Mouse (Mus musculus) activated CD4-positive, CD25-positive, alpha-beta regulatory T cell, adult 4 months (primary cell): Measurements from ENCODE around the gene Zdhhc3. TPM values are rescaled to one million over a fixed set of nuclear protein-coding genes. Genes with fewer than 3 reads are reported as not detected.
A peak's percentile ranks its signal among the peaks of the same experiment; 100 is the strongest.

Experiments
- ATAC-seq: one replicate; pipeline ENCODE4 v1.8.0; 2017
- polyA plus RNA-seq, 2 experiments: library from polyadenylated mRNA; unstranded; fragments of 100-300 nt; shearing (Covaris generic); gene quantifications; one replicate each; pipeline ENCODE4 v1.2.1; 2017

The Zdhhc3 gene
- 10 to 100 TPM; 13.6 to 19.3 TPM for polyA plus RNA-seq

DNA sequence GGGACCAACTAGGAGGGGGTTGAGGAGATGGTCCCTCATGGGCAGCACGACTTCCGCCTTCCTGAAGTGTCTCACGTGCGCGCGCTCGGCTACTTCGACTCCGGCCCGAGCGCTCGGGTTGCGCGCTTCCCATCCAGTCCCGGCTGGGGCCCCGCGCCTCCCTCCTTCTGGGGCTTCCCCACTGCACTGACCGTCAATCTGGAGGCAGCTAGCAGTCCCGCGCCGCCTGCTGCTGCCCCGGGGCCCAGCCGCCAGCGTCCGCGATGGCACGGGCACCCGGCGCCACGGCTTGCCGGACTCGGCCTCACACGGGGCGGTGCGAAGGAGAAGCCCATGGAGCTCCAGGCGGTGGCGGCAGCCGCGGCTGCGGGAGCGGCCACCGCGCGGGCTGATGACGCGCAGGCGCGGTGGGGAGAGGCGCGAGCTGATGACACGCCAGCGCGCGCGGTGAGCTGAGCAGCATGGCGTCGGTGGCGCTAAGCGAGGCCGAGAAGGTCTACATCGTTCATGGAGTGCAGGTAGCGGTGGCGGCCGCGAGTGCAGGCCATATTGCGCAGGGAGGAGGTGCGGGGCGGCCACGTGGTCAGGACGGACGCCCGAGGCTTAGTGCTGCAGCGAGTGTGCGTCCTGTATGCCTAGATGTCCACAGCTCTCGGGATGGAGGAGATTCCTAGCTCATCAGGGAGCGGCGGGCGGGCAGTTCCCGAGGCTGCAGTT lies at the start of gene Zdhhc3, which contains the start of gene Exosc7:
Gene Zdhhc3, minus strand, starts transcription at position 401 of the 717 bp plus-strand sequence.
Gene Exosc7, plus strand, starts transcription at position 411 of the 717 bp plus-strand sequence.
- peak; percentile 83 for ATAC-seq

DNA sequence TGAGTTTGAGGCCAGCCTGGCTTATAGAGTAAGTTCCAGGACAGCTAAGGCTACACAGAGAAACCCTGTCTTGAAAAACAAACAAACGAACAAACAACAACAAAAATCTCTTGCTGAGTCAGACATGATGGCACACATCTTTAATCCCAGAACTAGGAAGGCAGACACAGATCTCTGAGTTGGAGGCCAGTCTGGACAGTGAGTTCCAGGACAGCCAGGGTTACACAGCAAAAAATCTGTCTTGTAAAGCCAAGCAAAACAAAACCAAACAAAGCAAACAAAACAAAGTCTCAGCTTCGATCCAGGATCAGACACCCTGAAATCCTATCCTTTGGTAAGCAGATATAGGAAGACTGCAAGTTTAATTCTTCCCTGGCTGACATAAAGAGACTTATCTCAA lies 48.8 kb upstream of the Zdhhc3 start:
- no peak for ATAC-seq

DNA sequence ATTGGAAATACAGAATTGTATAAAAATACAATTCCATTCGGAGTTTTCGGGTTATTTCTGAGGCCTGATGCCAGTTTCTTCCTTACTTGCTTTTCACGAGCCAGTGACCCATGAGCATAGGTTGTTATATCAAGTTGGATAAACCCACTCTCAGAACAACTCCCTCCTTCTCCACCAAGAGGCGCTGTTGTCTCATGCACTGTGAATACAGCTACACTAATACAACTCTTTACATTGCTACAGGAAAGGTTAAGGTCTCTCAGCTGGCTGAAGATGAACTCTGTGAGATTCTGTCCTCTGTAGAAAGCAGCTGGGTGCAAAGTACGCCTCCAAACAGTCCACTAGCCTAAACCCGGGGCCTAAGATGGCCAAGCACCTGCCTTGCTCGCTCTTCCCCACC lies 46.3 kb upstream of the Zdhhc3 start:
- peak; percentile 75 for ATAC-seq

DNA sequence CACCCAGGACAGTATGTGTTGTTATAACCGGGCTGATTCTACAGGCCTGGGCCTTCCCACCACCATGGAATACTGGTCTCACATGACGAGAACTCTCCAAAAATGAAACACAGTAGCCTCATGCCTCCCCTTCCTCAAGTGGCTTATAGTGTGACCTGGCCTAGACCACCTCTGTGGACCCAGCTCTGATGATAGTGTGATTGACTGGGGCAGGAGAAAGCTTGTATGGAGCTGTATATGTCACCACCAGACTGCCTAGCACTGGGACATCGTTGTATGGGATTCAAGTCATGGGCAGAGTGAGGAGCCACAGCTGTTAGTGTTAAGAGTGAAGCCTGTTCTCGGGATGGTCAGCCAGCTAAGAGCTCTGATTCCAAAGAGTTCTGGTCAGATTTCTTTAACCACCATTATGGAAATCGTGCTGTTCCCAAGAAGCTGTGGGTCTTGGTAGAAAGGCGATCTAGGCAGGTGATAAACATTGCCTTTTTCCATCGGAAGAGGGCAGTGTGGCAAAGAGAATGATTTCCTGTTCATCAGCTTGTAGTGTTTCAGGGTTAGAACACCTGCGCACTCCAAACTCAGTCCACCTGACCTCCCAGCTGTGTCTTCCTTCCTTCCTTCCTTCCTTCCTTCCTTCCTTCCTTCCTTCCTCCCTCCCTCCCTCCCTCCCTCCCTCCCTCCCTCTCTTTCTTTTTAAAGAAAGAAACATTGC lies 45.3 kb upstream of the Zdhhc3 start:
- ATAC-seq: peak; percentile 75

DNA sequence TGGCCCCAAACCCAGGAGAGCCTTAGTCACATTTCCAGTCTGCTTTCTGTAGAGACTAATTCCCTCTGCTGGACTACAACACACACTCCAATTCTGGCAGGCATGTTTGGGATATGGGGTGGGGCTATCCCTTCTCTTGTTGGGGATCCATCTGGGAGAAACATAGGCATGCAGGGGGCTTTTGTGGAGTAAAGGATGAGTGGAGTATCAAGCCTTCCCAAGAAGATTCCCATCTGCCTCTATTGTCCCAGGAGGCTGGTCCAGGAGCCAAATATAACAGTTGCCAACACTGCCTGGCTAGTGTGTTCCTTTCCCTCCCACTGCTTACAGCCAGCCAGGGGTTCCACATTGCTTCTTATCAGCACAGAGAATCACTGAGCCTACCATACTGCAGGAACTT lies 44.7 kb upstream of the Zdhhc3 start:
- ATAC-seq: no peak

DNA sequence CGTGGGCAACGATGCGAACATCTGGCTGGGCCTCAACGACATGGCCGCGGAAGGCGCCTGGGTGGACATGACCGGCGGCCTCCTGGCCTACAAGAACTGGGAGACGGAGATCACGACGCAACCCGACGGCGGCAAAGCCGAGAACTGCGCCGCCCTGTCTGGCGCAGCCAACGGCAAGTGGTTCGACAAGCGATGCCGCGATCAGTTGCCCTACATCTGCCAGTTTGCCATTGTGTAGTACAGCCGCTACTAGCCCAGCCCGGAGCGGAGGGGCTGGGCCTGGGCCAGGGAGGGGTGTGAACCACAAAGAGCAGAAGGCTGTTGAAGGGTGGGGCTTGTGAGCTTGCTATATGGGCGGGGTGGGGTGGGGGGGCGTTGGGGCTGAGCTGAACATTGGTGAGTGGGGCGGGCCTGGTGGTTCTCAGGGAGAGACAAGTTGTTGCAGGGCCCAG lies 43.9 kb upstream of the Zdhhc3 start:
- no peak for ATAC-seq

DNA sequence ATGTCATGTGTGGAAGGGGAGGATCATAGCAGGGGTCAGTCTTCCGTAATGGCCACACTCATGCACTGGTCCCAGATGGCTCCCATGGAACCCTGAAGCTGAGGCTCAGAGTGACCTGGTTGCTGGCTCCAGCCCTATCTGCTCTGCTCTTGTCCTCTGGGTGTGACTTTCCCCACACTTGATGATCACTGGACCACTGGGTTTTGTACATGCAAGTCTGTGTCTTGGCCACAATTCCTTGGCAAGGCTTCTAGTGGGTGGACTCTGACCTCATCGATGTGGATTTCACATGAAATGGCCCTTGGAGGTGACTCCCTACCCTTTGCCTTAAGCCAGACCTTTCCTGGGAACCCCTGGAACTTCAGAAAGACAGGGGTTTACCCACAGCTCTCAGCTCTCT lies 40.1 kb upstream of the Zdhhc3 start:
- ATAC-seq: no peak

DNA sequence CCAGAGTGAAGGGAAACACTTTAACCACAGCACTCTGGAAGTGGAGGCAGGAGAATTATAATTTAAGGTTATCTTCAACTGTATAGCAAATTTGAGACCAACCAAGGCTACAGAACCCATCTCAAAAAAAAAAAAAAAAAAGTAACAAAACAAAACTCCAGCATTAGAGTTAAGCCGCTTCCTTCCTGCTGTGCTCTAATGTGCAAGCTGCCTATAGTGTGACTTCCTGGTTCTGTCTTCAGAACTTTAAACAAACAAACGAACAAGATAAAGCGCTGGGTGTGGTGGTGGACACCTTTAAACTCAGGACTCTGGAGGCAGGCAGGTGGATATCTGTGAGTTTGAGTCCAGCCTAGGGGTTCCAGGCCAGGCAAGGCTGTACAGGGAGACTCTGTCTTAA lies 39.0 kb upstream of the Zdhhc3 start:
- peak; percentile 92 for ATAC-seq

DNA sequence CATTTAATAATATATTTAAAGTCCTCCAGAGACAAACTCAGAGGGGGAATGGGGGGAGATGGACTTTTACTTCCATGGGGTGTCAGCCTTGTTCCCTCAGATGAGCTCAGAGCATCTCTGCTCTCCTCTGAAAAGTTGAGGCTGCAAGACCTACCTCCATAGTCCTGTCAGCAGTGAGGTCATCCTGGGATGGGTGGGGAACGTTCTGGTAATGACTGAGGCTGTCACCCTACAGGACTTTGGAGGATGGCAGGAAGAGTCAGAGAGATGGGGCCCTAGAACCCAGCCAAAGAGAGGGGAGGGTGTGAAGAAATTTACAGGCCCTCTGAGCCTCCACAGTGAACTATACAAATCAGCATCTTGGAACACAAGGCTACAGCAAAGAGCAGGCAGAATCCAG lies 38.6 kb upstream of the Zdhhc3 start:
- ATAC-seq: no peak

DNA sequence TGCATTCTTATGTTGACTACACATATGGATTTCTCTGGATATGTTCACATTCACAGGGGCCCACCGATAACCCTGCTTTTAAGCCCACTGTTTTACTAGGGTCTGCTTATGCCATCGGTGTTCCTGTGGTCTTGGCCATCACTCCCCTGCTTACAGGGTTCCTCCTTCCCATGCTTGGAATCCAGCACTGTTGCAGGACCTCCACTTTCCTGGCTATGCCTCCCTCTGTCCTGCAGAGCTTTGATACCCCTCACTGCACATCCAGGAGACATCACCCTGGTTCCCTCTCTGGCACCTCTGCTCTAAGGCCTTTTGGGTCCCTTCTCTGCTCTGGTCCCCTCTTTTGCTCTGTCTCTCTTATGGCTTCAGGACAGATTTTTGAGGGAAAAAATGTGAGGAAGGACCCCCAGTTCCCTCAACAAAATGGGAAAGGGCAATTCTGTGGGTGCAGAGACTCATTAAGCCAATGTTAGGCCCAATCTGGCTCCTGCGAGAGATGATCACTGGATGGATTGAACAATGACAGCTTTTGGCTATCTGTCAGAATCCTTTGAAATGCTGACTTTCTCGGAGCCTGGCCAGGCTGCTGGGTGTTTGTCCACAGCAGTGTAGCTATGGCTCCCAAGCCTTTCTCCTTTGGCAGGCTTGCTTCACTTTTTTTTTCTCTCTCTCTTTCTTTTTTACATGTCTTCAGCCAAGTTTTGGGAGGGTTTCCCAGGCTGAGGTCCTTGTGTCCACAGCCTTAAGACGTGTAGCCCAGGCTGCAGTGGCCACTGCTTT lies 37.4 kb upstream of the Zdhhc3 start, which contains the start of gene Clec3b:
Gene Clec3b, plus strand, starts transcription at position 706 of the 780 bp plus-strand sequence.
- no peak for ATAC-seq

DNA sequence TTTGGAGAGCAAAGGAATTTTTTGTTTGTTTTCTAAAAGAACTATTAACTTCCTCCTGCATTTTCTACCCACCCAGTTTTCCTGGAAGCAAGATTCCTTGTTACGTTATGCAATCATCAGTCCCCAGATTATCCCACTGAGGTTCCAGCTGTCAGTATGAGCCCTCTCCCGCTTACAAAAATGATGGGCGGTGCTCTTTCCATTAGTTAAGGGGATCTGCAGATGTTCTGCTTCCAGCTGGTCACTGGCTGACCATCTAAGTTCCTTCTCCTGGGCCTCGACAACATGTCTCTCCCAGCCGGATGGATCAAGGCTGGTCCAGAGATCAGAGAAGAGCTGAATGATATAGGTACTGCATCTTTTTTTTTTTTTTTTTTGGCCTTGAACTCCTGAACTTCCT lies 35.4 kb upstream of the Zdhhc3 start:
- no peak for ATAC-seq

DNA sequence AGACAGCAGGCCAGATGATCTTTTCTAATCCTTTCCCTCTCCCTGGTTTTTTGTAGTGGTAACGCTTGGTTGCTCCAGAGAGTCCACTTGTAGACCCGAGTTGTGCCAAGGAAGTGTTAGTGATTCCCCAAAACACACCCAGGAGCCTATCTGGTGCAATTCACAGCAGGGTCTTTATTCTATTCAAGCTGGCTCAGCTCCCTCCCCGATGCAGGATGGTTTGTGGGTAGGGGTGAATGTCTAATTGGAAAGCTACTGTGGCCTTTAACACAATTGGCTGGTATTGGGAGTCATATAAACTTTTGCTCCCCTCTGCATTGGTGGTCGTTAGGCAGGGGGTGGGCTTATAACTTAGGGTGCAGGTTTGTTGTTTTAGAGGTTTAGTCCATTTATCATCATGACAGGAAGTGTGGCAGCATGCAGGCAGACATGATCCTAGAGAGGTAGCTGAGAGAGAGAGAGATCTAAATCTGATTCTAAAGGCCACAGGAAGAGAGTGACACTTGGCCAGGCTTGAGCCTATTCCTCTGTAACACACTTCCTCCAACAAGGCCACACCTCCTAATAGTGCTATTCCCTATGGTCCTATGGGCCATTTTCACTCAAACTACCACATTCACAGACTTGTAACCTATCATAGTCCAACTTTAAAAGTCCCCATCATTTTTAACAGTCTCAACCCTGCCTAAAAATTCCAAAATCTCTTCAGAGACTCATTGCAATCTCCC lies 27.0 kb upstream of the Zdhhc3 start:
- no peak for ATAC-seq

DNA sequence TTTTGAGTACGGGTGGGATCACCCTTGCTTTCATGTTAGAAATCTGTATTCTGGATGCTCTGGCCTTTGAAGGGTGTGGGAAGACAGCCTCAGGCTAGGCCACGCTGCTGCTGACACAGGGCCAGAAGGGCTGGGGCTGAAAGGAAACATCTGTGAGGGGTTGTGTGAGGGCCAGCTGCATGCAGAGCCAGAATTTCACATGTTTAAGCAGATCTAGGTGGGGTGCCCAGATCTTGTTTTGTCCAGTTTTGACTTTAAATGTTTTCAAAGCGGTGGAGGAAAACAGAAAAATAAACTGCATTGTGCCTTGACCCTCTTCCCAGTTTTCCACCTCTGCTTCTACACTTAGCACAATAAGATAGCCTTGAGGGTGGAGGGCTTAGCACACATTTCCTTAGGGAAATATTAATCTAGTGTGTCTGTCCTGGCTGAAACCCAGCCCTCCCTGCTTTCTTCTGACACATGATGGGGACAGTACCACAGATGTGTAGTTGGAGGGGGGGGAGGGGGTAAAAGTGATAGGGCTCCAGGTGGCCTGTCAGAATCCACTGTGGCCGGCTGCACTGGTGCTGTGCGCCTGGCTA lies 26.0 kb upstream of the Zdhhc3 start:
- ATAC-seq: no peak

DNA sequence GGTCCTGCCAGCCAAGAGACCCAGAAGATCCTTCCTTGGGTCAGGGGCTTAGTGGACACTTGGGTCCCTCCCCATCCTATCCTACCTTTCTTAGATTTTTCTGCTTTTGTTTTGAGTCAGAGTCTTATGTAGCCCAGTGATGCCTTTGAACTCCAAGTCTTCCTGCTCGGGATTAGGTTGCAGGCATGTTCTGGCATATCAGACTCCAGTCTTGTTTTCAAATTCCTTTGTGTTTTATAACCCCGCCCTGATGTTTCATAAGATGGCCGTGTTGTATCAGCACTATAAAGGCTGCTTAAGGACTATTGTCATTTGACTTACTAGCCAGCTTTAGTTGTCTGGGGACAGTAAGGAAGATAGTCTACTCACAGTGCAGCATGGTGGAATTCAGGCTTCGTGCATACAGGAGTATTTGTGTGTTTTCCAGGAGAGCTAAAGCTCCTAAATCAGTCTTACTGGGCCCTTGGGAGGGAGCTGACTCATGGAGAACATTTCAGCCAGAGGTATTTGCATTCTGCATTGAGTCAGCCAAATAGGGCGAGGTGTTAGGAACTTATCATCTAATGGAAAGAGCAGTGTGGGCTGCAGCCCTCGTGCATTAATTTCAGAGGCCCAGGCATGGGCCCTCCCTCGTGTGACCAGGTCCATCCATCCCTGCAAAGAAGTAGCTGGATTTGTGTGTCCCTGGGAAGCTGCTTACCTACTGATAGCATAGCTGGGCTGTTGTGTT lies 24.1 kb upstream of the Zdhhc3 start:
- ATAC-seq: no peak

DNA sequence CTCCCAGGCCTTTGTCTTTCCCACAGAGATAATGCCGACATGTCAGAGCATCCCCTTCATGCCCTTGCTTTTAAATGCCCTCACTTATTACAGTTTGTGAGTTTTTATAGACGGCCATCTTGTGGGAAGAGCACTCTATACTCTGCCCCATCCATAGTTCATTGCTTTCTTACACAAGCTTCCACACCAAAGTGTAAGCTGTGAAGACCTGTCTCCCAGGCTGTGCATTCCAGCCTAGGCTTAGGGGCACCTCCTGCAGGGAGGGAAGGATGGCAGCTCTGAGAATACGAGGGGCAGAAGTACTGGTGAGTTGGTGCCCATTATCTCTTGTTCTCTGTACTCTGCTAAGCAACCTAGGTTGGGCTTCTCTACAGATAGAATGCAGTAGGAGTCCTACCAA lies 20.0 kb upstream of the Zdhhc3 start:
- ATAC-seq: no peak

DNA sequence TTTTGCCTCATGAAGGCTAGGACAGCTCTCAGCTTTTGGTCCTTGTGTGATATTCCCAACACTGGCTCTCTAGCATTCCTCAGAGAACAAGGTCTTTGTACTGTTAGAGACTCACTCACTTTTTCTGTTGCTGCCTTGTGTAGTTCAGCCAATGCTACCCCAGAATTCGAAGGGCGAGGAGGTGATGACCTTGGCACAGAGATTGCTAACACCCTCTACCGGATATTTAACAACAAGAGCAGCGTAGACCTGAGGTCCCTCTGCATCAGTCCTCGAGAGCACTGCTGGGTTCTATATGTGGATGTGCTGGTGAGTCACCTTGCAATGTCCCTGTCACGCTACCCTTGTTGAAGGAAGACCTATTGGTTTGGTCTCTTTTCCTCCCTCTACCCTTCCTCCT lies 14.7 kb upstream of the Zdhhc3 start:
- no peak for ATAC-seq

DNA sequence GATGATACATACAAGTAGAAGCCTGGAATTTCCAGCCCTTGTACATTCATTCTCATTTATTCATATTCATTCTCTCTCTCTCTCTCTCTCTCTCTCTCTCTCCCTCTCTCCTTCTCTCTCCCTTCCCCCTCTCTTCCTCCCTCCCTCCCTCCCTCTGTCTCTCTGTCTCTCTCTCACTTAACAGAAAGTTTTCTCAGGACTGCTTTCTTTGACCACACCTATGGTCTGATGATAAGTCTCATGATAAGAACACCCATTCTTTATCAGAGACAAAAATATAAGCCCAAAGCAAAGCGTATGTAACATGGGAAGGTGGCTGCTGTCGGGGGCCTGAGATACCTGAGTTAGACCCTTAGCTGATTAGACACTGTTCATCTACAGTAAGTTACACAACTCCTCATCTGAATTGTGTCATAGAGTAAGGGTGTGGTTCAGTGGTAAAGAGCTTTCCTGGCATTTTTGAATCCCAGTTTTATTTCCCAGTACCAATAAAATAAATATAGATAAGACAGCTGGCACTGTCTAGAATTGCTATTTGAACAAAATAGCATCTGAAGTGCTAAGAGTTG lies 11.5 kb upstream of the Zdhhc3 start:
- ATAC-seq: no peak

DNA sequence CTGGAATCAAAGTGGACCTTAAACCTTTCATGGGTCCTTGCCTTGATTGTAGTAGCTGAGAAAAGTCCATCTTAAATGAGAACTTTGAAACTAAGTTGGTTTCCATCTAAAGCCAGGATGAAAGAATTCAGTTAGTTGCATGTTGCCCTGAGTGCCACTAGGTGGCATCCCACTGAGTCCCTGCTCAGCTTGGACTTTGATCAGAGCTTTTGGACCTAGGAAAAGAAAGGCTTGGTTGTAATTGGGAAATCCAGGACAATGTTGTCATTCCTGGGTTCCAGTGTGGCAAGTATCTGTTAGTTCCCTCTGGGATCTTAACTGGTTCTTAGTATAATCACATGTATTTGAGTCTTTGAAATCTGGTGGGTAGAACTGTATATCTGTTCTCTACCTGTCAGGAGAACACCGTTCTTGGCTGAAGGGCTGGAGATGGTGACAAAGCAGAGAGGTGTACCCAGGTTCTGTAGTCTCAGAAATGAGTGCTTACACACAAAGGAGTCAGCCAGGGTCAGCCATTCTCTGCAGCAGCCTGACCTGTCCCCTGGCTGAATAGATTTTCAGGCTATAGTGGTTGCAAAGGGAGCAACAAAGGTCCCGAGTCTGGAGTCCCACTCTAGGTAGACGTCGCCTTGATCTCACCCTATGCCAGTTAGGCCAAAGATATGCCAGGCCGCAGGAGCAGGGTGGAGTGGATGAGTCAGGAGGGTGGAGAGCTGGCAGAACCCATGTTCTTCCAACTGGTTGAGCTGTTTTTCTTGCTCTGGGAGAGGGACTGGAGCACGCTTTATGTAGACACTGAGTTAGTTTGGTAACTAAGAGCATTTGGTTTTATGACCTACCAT lies 10.8 kb upstream of the Zdhhc3 start:
- peak; percentile 43 for ATAC-seq

DNA sequence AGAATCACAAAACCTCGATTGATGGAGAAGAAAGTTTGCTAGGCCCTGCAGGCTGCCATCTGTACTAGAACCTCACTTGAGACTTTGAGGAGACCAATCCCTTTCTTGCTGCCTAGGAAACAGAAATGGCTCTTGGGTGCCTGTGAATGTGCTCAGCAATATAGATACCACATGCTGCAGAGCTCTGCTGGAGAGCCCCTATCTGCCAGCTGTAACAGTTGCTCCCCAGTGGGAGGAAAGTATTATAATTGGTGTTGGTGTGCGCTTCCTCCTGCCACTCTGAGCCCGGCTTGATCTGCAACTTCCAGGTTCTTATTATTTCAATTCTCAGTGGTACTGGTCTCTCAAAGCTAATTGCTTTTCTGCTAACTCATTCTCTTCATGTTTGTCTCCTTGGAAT lies 10.0 kb upstream of the Zdhhc3 start:
- ATAC-seq: no peak

DNA sequence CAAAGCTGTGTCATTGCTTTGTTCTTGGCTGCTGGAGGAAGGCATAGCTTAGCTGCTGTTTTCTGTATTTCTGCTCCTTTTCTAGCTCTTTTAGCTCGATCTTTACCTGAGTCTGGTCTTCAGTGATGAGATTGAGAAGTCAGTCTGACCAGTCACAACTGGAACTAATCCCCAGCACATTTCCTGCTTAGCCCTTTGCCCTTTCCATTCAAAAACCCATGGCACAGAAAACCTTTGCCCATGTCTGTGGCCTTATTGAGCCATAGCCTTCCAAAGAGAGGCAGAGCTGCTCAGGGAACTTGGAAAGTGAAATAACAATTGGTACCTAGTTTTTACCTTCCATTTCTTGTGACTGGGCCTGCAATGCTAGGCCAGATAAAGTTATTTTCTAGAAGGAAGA lies 2.6 kb upstream of the Zdhhc3 start:
- no peak for ATAC-seq
